ENCODE assay signal across 29 mouse cellular contexts in the genomic region with DNA sequence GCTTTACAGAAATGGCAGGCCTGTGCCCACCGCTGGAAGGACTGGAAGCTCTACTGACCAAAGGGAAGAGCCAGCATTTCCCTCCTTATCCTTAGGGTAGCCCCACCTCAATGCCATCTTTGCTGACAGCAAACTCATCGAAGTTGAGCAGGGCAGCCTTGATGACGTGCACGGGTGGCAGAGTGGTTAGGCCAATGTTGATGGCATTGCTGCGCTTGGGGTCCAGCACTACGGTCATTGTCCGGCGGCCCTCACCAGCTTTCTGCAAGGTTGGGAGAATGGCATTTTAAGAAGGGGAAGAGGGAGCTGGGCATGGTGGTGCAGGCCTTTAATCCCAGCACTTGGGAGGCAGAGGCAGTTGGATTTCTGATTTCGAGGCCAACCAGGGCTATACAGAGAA. TPM values are rescaled to one million over a fixed set of nuclear protein-coding genes. Genes with fewer than 3 reads are reported as not detected.
DNase-seq lines count a peak whose midpoint lies in the region; ATAC-seq and TF ChIP-seq lines count a peak whose summit lies in the region.
"Had no signal": no experiment of that assay in that cellular context is flagged by ENCODE, and none has a peak within 500 bp of the region (broad histone marks: within the 10 kb centered on the region; RNA-seq: fewer than 3 reads in every experiment).

No protein-coding gene starts in this region.

- H3K27me3 ChIP-seq in lung, embryonic 16.5 days (ENCODE audit: control insufficient read depth, insufficient read depth, low read depth, low read length), result no peaks in the 10 kb centered on the region
- H3K27me3 ChIP-seq in E14TG2a.4 (ENCODE audit: insufficient read depth, low read length) (no peaks in the 10 kb centered on the region), myocyte (ENCODE audit: control insufficient read depth, insufficient read depth, insufficient read length) (no peaks in the 10 kb centered on the region)
- H3K27me3 ChIP-seq: CH12.LX; embryonic facial prominence, embryonic 13.5 days; forebrain, embryonic 12.5 days; forebrain, embryonic 15.5 days; heart, embryonic 13.5 days had no signal

- H3K36me3 ChIP-seq in lung, embryonic 16.5 days (ENCODE audit: control insufficient read depth, insufficient read depth, low read length), result peaks cover 82% of the 10 kb centered on the region
- H3K36me3 ChIP-seq in E14TG2a.4 (ENCODE audit: insufficient read depth, low read length) (peaks cover 81% of the 10 kb centered on the region), myocyte (ENCODE audit: control insufficient read depth, insufficient read depth) (peaks cover 46% of the 10 kb centered on the region)

- no peaks in the 10 kb centered on the region for H3K9me3 ChIP-seq in lung, embryonic 16.5 days (ENCODE audit: control insufficient read depth, low read length)
- no peaks in the 10 kb centered on the region for H3K9me3 ChIP-seq in E14TG2a.4 (ENCODE audit: low read length)
- H3K9me3 ChIP-seq: embryonic facial prominence, embryonic 10.5 days; embryonic facial prominence, embryonic 13.5 days; forebrain, embryonic 12.5 days; forebrain, embryonic 15.5 days; heart, embryonic 10.5 days; heart, embryonic 13.5 days had no signal

- no peak overlapping the region for H3ac ChIP-seq in myocyte (ENCODE audit: control insufficient read depth, insufficient read length)

- H3K4me3 ChIP-seq in lung, embryonic 16.5 days (ENCODE audit: low read length), result no peak overlapping the region
- H3K4me3 ChIP-seq in E14TG2a.4 (replicated peaks; ENCODE audit: low read length) (0 out of 2 replicates have a peak overlapping the region, but pooled peaks have one; percentile 29), myocyte (no peak overlapping the region)
- H3K4me3 ChIP-seq: embryonic facial prominence, embryonic 10.5 days; embryonic facial prominence, embryonic 13.5 days; erythroblast, embryonic 14.5 days; forebrain, embryonic 12.5 days; forebrain, embryonic 15.5 days; heart, embryonic 10.5 days; heart, embryonic 13.5 days had no signal

- no peak overlapping the region for H3K4me2 ChIP-seq in lung, embryonic 16.5 days (ENCODE audit: low read depth, low read length)
- H3K4me2 ChIP-seq in myocyte (ENCODE audit: low read depth), result no peak overlapping the region
- H3K4me2 ChIP-seq: embryonic facial prominence, embryonic 13.5 days; forebrain, embryonic 12.5 days; forebrain, embryonic 15.5 days; heart, embryonic 13.5 days; hindbrain, embryonic 14.5 days had no signal

- peaks cover 9% of the 10 kb centered on the region for H3K4me1 ChIP-seq in lung, embryonic 16.5 days (replicated peaks; ENCODE audit: control insufficient read depth, insufficient read depth, low read length)
- peaks cover 80% of the 10 kb centered on the region for H3K4me1 ChIP-seq in E14TG2a.4 (replicated peaks; ENCODE audit: low read depth, low read length)

- DNase-seq in heart, adult 11 months, result peak; percentile 87
- no peak for DNase-seq in heart, adult 9 months (ENCODE audit: low spot score in 2 of 2)
- DNase-seq in lung, postnatal 4 days, result no peak
- DNase-seq in cerebellum, adult 9-10 months, result no peak
- DNase-seq: adrenal gland, adult 2 months; adrenal gland, postnatal 14 days; B cell, adult 2 months; cerebellum, adult 11 months; cerebellum, postnatal 10 days; cerebellum, postnatal 36 days; embryo, embryonic 11 days; gastrocnemius, postnatal 10 days; gastrocnemius, postnatal 36 days; heart, adult 18-20 months; heart, postnatal 14 days; heart, postnatal 4 days had no signal

- 94% methylated on average over 9 of the region's 9 CpGs for WGBS in lung, embryonic 16.5 days

- peak overlapping the region; percentile 28; the same call in 1 of the 2 replicates for H3K27ac ChIP-seq in lung, embryonic 16.5 days (ENCODE audit: low read length)
- H3K27ac ChIP-seq: embryonic facial prominence, embryonic 10.5 days; embryonic facial prominence, embryonic 13.5 days; forebrain, embryonic 12.5 days; forebrain, embryonic 15.5 days; heart, embryonic 10.5 days; heart, embryonic 13.5 days; hindbrain, embryonic 14.5 days; hindbrain, postnatal 0 days had no signal

- no peak for TF ChIP-seq CTCF in E14TG2a.4 (conservative IDR thresholded peaks at IDR 0.05; ENCODE audit: low read length)

- peaks cover 14% of the 10 kb centered on the region for H3K79me2 ChIP-seq in myocyte (ENCODE audit: control insufficient read depth, insufficient read depth)

- TF ChIP-seq POLR2A in myocyte (IDR thresholded peaks at IDR 0.05; ENCODE audit: insufficient read length, low read depth), result no peak

- no peak for ATAC-seq in lung, embryonic 16.5 days (ENCODE audit: low read depth)
- ATAC-seq: forebrain, embryonic 15.5 days; hindbrain, postnatal 0 days had no signal

- H3K9ac ChIP-seq in lung, embryonic 16.5 days (ENCODE audit: low read length), result no peak overlapping the region
- H3K9ac ChIP-seq: embryonic facial prominence, embryonic 13.5 days; forebrain, embryonic 12.5 days; forebrain, embryonic 15.5 days; heart, embryonic 13.5 days; hindbrain, embryonic 14.5 days had no signal

TF ChIP-seq in myocyte, 11 proteins besides CTCF, POLR2A, EP300 and RAD21:
- peak; percentile 62 for TF ChIP-seq POLR2AphosphoS2 (IDR thresholded peaks at IDR 0.05; ENCODE audit: insufficient read length, low read depth)
- no peak for TF ChIP-seq USF1 (IDR thresholded peaks at IDR 0.05; ENCODE audit: low read depth)
TF ChIP-seq in myocyte: peak in this region for 1.

RNA-seq across cellular contexts. Expression of a gene that starts 5.8 kb away (rescaled TPM):
- polyA plus RNA-seq in lung, embryonic 16.5 days (2015; fragmentation: Nextera tagmentation; extraction: Ambion mirVana), result 115 and 125 TPM in 2 replicates
- polyA plus RNA-seq in myocyte (2012; fragmentation: generic; extraction: Trizol), result 109 TPM

RNA-seq across cellular contexts. Expression of a gene that starts 5.9 kb away (rescaled TPM):
- polyA plus RNA-seq in lung, embryonic 16.5 days (2015; fragmentation: Nextera tagmentation; extraction: Ambion mirVana), result 2.1 and 2.6 TPM in 2 replicates
- polyA plus RNA-seq in myocyte (2012; fragmentation: generic; extraction: Trizol), result 1.8 TPM

RNA-seq across cellular contexts. Expression of a gene that starts 15.8 kb away (rescaled TPM):
- polyA plus RNA-seq in lung, embryonic 16.5 days (2015; fragmentation: Nextera tagmentation; extraction: Ambion mirVana), result 12.7 and 15.8 TPM in 2 replicates
- polyA plus RNA-seq in myocyte (2012; fragmentation: generic; extraction: Trizol), result 19.0 TPM

RNA-seq across cellular contexts. Expression of a gene that starts 16.7 kb away (rescaled TPM):
- 5.5 and 6.3 TPM in 2 replicates for polyA plus RNA-seq in lung, embryonic 16.5 days (2015; fragmentation: Nextera tagmentation; extraction: Ambion mirVana)
- 6.2 TPM for polyA plus RNA-seq in myocyte (2012; fragmentation: generic; extraction: Trizol)
- polyA plus RNA-seq: erythroblast, embryonic 14.5 days had no signal

RNA-seq across cellular contexts. Expression of a gene that starts 26.5 kb away (rescaled TPM):
- polyA plus RNA-seq in lung, embryonic 16.5 days (2015; fragmentation: Nextera tagmentation; extraction: Ambion mirVana), result 14.8 and 15.6 TPM in 2 replicates
- 0.92 TPM for polyA plus RNA-seq in myocyte (2012; fragmentation: generic; extraction: Trizol)
